Mouse (Mus musculus): ENCODE data around the gene Krtap4-2. TPM values are rescaled to one million over a fixed set of nuclear protein-coding genes. Genes with fewer than 3 reads are reported as not detected.
"Not testable (repeated sequence)": the region's sequence is repeated elsewhere in the genome, so short reads cannot be mapped to it uniquely, and the experiment has no call there.

The Krtap4-2 gene
- polyA plus RNA-seq, 1 experiment: not detected

- Histone ChIP-seq H3K4me3 (ENCODE audit: insufficient read depth, poor library complexity, severe bottlenecking) (no peak overlapping the region), H3K79me3 (ENCODE audit: low read depth) (no peaks in the 10 kb centered on the region), H3ac (ENCODE audit: control insufficient read depth, insufficient read length, low read depth) (no peak overlapping the region), H3K79me2 (ENCODE audit: control insufficient read depth, insufficient read depth) (no peaks in the 10 kb centered on the region), H3K27me3 (ENCODE audit: control insufficient read depth, insufficient read depth, insufficient read length) (no peaks in the 10 kb centered on the region), H3K36me3 (ENCODE audit: control insufficient read depth, insufficient read depth) (no peaks in the 10 kb centered on the region)
- no peak for TF ChIP-seq CTCF (IDR thresholded peaks at IDR 0.05; ENCODE audit: control insufficient read depth, insufficient read depth, insufficient read length)
These were observed 22.2 kb upstream of the Krtap4-2 start for GRCm38 (mm10) chr11:99657051-99657450.

DNA sequence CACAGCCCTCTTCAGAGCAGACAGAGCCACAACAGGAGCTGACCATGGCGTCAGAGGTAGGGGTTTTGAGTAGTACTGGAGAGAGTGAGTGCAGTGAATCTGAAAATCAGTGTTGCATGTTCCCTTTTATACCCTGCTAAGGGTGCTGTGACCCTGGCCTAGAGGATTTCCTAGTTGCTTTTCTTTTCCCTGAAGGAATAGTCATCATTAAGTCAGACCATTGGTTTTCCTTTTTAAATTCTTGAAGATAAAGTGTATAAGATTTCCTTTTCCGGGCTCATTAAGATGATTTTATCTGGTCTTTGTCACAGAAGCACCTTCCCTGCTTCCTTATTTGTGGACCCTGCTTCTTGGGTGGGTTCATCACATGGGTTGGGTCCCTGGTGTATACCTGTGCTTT lies 15.3 kb upstream of the Krtap4-2 start, which contains the start of gene Gm11555:
Gm11555 (minus strand) TSS at position 101 of the 400 bp plus-strand sequence.
- Histone ChIP-seq H3K79me3 (ENCODE audit: low read depth) (no peaks in the 10 kb centered on the region), H3K36me3 (ENCODE audit: control insufficient read depth, insufficient read depth) (no peaks in the 10 kb centered on the region), H3ac (ENCODE audit: control insufficient read depth, insufficient read length, low read depth) (no peak within 1 kb of the TSS), H3K27me3 (ENCODE audit: control insufficient read depth, insufficient read depth, insufficient read length) (no peaks in the 10 kb centered on the region), H3K4me3 (ENCODE audit: insufficient read depth, poor library complexity, severe bottlenecking) (no peak within 1 kb of the TSS), H3K79me2 (ENCODE audit: control insufficient read depth, insufficient read depth) (no peaks in the 10 kb centered on the region)
- TF ChIP-seq CEBPB (IDR thresholded peaks at IDR 0.05; ENCODE audit: low read depth): no peak
- no peak for TF ChIP-seq MYOG (IDR thresholded peaks at IDR 0.05; ENCODE audit: control insufficient read depth, extremely low read depth, insufficient read length)
- no peak for TF ChIP-seq USF1 (IDR thresholded peaks at IDR 0.05; ENCODE audit: low read depth)
- TF ChIP-seq MAX (IDR thresholded peaks at IDR 0.05): no peak
- no peak for TF ChIP-seq FOSL1 (IDR thresholded peaks at IDR 0.05; ENCODE audit: insufficient read depth, low read length, poor library complexity, severe bottlenecking)
- no peak for TF ChIP-seq CTCF (IDR thresholded peaks at IDR 0.05; ENCODE audit: control insufficient read depth, insufficient read depth, insufficient read length)
- no peak for TF ChIP-seq MYOD1 (IDR thresholded peaks at IDR 0.05; ENCODE audit: control insufficient read depth, insufficient read length, low read depth)

DNA sequence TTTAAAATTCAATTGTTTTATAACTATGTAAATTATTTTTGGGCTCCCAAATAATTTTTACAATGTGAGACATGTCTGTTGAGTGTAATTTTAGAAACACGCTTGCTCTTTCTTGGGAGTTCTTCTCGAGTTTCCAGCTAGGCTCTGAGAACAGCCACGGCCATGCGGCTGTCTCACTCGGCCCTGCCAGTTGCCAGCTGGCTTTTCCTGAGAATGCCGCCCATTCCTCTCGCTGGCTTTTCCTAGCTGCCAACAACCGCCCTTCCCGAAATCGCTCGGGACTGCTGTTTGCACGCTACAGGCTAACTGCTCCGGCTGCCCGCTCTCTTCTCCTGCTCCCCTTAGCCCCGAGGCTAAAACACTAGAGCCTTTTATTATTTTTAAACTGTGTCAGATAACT lies 11.6 kb upstream of the Krtap4-2 start:
- no peak overlapping the region for H3K4me3 ChIP-seq (ENCODE audit: insufficient read depth, poor library complexity, severe bottlenecking)
- H3K36me3 ChIP-seq (ENCODE audit: control insufficient read depth, insufficient read depth): no peaks in the 10 kb centered on the region
- TF ChIP-seq USF1 (IDR thresholded peaks at IDR 0.05; ENCODE audit: low read depth): no peak
- no peak for TF ChIP-seq FOSL1 (IDR thresholded peaks at IDR 0.05; ENCODE audit: insufficient read depth, low read length, poor library complexity, severe bottlenecking)
- no peak for TF ChIP-seq CEBPB (IDR thresholded peaks at IDR 0.05; ENCODE audit: low read depth)
- TF ChIP-seq MAX (IDR thresholded peaks at IDR 0.05): no peak
- no peak for TF ChIP-seq MYOD1 (IDR thresholded peaks at IDR 0.05; ENCODE audit: control insufficient read depth, insufficient read length, low read depth)
- no peak for TF ChIP-seq MYOG (IDR thresholded peaks at IDR 0.05; ENCODE audit: control insufficient read depth, extremely low read depth, insufficient read length)
- TF ChIP-seq CTCF (IDR thresholded peaks at IDR 0.05; ENCODE audit: control insufficient read depth, insufficient read depth, insufficient read length): no peak
- no peak overlapping the region for H3ac ChIP-seq (ENCODE audit: control insufficient read depth, insufficient read length, low read depth)
- no peaks in the 10 kb centered on the region for H3K27me3 ChIP-seq (ENCODE audit: control insufficient read depth, insufficient read depth, insufficient read length)
- no peaks in the 10 kb centered on the region for H3K79me2 ChIP-seq (ENCODE audit: control insufficient read depth, insufficient read depth)
- no peaks in the 10 kb centered on the region for H3K79me3 ChIP-seq (ENCODE audit: low read depth)

- no peaks in the 10 kb centered on the region for H3K27me3 ChIP-seq (ENCODE audit: control insufficient read depth, insufficient read depth, insufficient read length)
- no peak for TF ChIP-seq MYOD1 (IDR thresholded peaks at IDR 0.05; ENCODE audit: control insufficient read depth, insufficient read length, low read depth)
- no peak for TF ChIP-seq MAX (IDR thresholded peaks at IDR 0.05)
- TF ChIP-seq CTCF (IDR thresholded peaks at IDR 0.05; ENCODE audit: control insufficient read depth, insufficient read depth, insufficient read length): no peak
- no peak for TF ChIP-seq CEBPB (IDR thresholded peaks at IDR 0.05; ENCODE audit: low read depth)
- no peak for TF ChIP-seq USF1 (IDR thresholded peaks at IDR 0.05; ENCODE audit: low read depth)
- no peak for TF ChIP-seq FOSL1 (IDR thresholded peaks at IDR 0.05; ENCODE audit: insufficient read depth, low read length, poor library complexity, severe bottlenecking)
- no peak for TF ChIP-seq MYOG (IDR thresholded peaks at IDR 0.05; ENCODE audit: control insufficient read depth, extremely low read depth, insufficient read length)
- H3K79me3 ChIP-seq (ENCODE audit: low read depth): no peaks in the 10 kb centered on the region
- H3K79me2 ChIP-seq (ENCODE audit: control insufficient read depth, insufficient read depth): no peaks in the 10 kb centered on the region
- no peak overlapping the region for H3ac ChIP-seq (ENCODE audit: control insufficient read depth, insufficient read length, low read depth)
- no peaks in the 10 kb centered on the region for H3K36me3 ChIP-seq (ENCODE audit: control insufficient read depth, insufficient read depth)
- no peak overlapping the region for H3K4me3 ChIP-seq (ENCODE audit: insufficient read depth, poor library complexity, severe bottlenecking)
These were observed 9.5 kb upstream of the Krtap4-2 start for GRCm38 (mm10) chr11:99644351-99644750.

DNA sequence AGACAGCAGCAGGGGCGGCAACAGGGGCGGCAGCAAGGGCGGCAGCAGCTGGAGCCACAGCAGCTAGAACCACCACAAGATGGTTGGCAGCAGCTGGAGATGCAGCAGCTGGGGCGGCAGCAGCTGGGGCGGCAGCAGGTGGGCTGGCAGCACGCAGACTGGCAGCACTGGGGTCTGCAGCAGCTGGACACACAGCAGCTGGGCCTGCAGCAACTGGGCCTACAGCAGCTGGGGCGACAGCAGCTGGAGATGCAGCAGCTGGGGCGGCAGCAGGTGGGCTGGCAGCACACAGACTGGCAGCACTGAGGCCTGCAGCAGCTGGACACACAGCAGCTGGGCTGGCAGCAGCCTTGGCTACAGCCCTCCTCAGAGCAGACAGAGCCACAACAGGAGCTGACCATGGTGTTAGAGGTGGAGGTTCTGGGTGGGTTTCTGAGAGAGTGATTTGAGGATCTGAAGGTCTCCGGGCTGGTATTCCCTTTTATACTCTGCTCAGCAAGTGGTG lies 8.8 kb upstream of the Krtap4-2 start, which contains the start of gene Krtap4-7:
Krtap4-7 (minus strand) TSS at position 455 of the 505 bp plus-strand sequence.
- not testable (repeated sequence) for H3K79me3 ChIP-seq (ENCODE audit: low read depth); H3K4me3 ChIP-seq (ENCODE audit: insufficient read depth, poor library complexity, severe bottlenecking); H3K79me2 ChIP-seq (ENCODE audit: control insufficient read depth, insufficient read depth); H3ac ChIP-seq (ENCODE audit: control insufficient read depth, insufficient read length, low read depth); H3K36me3 ChIP-seq (ENCODE audit: control insufficient read depth, insufficient read depth); H3K27me3 ChIP-seq (ENCODE audit: control insufficient read depth, insufficient read depth, insufficient read length)
- peak; percentile 87 for TF ChIP-seq MYOD1 (IDR thresholded peaks at IDR 0.05; ENCODE audit: control insufficient read depth, insufficient read length, low read depth)

DNA sequence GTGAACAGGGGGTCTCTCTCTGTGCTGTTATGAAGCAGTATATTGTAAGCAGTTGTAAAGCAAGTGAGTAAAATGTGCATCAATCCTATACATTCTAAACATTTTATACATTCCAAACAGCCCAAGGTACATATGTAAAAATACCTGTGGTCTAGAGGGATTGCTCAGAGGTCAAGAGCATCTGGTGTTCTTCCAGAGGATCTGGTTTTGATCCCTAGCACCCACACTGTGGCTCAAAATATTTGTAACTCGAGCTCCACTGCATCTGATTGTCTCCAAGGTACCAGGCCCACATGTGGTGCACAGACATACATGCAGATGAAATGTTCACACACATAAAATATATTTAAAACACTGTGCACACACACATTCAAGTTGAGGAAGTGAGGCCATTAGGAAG lies 6.0 kb upstream of the Krtap4-2 start:
- Histone ChIP-seq H3ac (ENCODE audit: control insufficient read depth, insufficient read length, low read depth) (no peak overlapping the region), H3K27me3 (ENCODE audit: control insufficient read depth, insufficient read depth, insufficient read length) (no peaks in the 10 kb centered on the region), H3K79me2 (ENCODE audit: control insufficient read depth, insufficient read depth) (no peaks in the 10 kb centered on the region), H3K36me3 (ENCODE audit: control insufficient read depth, insufficient read depth) (no peaks in the 10 kb centered on the region), H3K79me3 (ENCODE audit: low read depth) (no peaks in the 10 kb centered on the region), H3K4me3 (ENCODE audit: insufficient read depth, poor library complexity, severe bottlenecking) (no peak overlapping the region)
- TF ChIP-seq FOSL1 (IDR thresholded peaks at IDR 0.05; ENCODE audit: insufficient read depth, low read length, poor library complexity, severe bottlenecking) (no peak), USF1 (IDR thresholded peaks at IDR 0.05; ENCODE audit: low read depth) (no peak)
